Mouse (Mus musculus): Measurements from ENCODE around the gene Ppp1r11.
A peak's percentile ranks its signal among the peaks of the same experiment; 100 is the strongest.
"Not testable (repeated sequence)": the region's sequence is repeated elsewhere in the genome, so short reads cannot be mapped to it uniquely, and the experiment has no call there.

The Ppp1r11 gene

DNA sequence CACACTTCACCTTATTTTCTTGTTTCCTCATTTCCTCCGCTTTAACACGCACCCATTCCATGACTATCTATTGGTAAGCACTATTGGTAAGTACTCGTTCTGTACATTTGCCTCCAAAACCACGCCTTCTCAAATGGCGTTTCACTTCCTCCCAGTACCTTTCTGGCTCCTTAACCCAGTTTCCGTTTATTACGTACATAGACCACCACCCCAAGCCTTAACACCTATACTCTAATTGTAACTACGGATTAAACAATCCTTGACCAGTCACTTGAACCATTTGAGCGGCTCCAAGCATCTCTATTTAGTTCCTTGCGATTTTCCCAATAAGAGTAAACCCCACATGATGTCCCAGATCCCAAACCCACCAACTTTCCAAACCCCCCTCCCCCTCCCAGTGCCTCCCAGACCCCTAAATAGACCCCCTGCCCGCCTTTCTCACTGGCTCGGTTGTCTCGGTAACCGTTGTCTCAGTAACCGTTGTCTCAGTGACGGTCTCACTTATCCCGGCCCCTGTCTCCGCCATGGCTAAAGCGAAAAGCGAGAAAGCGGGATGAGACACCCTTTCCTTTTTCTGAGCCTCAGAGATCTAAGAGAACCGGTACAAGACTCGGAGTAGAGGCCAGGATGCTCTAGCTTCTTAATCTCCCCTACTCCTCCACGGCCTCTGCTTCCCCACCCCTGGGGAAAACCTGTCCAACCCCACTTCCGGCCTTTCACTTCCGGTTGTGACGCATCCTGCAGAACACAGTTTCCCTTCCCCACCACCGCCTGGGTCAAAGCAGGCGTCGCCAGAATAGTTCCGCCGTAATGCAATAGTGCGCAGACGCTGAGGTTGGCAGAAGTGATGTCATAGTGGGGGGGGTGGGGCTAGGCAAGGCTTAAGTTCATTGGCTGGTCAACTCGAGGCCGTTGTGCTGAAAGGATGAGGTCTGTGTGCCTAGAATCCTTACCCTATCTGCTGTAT, at the start of gene Ppp1r11:
TSS of gene Ppp1r11 (minus strand) at position 761 of the 967 bp plus-strand sequence.
- peak; percentile 99 for DNase-seq (ENCODE audit: low read depth)

DNA sequence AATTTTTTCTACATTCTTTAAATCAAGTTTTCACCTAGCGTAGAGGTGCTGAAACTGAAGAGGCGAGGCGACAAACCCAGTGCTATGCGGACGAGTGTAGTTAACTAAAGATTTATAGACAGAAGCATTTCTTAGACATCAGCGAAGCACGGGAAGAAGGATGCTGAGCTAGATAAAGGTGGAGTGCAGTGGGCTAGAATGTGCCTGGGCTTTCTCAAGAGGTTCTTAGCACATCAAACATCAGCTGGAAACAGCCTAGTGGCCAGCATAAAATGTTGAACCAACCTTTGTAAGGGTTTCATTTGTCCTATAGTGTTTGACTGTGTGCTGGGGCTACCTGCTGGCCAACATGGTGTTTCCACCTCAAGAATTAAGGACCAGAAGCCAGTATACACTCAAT, 49.3 kb upstream of the Ppp1r11 start, which contains the start of gene Zfp57:
TSS of gene Zfp57 (plus strand) at position 301 of the 400 bp plus-strand sequence.
- no peak for DNase-seq (ENCODE audit: low read depth)

DNA sequence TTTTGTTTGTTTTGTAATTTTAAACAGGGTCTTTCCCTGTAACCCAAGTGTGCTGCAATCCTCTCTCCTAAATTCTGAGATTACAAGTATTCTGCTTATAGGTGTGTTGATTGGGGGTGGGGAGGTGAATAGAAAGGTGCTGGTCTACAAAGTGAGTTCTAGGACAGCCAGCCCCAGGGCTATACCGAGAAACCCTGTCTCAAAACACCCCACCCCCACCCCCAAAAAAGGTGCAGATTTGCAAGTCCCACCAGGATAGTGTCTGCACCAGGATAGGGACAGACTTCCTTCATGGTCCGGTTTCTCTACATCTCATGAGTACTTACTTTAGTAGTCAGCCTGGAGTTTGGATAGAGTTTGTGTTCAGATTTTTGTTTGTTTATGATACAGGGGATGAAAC, 46.9 kb upstream of the Ppp1r11 start:
- DNase-seq (ENCODE audit: low read depth), result no peak

DNA sequence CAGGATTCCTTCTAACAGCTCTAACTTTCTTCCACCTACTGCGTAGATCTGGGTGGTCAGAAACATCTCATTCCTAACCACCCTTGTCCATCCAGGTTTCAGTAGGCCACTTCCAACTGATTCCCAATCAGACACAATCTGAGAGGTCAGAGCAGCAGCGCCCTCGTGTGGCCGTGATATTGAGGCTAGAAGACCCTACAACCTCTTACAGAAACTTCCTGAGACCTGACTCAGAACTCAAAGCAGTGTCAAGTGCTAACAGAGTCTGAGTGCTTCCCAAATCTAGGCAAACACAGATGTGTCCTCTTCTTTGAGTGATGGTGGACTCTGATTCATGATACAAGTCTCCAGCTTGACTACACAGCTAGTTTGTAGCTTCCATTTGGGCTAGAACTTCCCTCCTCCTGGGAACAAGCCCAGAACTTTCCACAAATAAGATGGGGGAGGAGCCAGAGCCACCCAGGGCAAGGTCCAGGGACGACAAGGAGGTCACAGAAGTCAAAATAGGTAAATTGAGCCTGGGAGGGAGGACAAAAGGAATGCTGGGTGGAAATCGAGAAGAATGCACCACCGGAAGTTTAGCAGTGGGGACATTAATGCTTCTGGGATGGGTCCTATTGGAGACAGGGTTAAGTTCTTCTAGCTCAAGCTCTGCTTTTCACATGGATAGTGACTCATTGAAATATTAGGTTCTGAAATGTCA, 45.6 kb upstream of the Ppp1r11 start:
- peak; percentile 78 for DNase-seq (ENCODE audit: low read depth)

DNA sequence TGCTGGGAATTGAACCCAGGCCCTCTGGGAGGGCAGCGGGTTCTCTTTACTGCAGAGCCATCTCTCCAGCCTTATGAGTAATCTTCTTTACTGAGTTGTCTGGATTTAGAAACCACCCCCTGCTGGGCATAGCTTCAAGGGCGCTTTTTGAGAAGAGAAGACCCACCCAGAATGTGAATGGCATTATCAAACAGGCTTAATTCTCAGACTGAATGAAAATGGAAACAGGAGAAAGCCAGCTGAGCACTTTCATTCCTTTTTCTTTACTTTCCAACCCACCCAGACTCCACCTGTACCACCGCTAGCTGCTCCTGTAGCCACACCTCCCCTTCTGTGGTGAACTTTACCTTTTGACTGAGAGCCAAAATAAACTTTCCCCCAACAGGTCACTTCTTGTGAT, 43.9 kb upstream of the Ppp1r11 start:
- no peak for DNase-seq (ENCODE audit: low read depth)

DNA sequence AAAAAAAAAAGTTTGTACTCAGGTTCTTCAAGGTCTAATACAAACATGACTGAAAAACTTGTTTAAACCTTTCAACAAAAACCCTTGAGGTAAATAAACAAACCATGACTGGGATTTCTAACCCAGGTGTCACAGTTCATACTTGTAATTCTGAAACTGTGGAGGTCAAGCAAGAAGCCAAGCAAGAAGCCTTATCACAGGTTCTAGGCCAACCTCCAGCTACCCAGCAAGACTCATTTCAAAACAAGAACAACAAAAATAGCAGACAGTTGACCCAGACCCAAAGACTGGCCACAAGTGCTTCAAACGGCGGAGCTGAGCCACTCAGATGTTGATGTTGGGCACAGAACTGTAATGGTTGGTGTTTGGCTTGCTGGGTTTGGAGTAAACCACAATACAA, 43.0 kb upstream of the Ppp1r11 start:
- no peak for DNase-seq (ENCODE audit: low read depth)

DNA sequence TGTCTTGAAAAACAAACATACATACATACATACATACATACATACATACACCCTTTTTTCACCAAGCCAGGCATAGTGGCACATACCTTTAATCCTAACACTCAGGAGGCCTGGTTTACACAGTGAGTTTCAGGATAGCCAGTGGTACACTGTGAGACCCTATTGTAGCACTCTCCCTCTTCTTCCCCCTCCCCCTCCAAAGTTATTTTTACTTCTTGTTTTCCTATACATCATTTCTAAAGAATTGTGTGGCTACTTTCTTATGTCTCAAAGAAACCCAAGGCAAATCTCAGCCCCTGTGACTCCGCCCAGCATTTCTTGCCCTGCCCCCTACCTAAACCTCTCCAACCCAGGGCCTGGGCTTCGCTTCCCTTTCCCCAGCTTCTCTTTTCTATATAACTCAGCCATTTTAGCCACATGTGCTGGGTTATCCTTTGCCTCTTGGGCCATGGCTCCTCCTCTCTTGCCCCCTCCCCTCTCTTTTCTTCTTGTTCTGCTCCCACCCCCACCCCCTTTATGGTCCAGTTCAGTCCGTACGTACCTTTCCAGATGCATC, 42.3 kb upstream of the Ppp1r11 start:
- no peak for DNase-seq (ENCODE audit: low read depth)

DNA sequence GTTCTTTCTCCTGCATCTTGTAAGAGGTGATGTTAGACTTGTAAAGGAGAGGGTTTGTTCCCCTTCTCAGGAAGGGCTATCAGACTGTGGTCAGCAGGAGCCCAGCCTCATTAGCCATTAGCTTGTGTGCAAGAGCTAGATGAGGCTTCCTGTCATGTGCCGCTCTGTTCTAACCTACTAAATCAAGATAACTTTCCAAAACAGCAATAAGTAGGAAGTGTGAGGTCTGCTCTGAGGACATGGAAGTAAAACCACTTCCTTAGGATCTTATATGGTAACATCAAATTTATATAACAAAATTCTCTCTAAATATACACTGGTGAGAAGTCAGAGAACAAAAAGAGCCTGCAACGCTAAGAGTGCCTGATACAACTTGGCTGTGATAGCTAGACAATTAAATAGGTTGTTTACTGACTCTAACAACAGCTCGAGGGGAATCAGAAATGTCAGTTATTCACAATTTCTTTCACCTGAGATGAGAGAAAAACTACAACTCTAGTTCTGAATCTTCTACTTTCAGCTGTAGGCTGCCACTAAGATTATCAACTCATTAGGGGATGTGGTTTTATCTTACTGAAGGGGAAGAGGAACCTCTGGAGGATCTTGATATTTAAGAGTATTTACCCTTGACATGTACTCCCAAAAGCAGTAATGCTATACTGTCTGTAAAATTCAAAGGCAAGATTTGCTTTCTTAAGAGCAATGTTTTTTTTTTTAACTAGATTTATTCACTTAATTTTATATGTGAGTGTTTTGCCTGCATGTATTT, 41.0 kb upstream of the Ppp1r11 start:
- peak; percentile 92 for DNase-seq (ENCODE audit: low read depth)

DNA sequence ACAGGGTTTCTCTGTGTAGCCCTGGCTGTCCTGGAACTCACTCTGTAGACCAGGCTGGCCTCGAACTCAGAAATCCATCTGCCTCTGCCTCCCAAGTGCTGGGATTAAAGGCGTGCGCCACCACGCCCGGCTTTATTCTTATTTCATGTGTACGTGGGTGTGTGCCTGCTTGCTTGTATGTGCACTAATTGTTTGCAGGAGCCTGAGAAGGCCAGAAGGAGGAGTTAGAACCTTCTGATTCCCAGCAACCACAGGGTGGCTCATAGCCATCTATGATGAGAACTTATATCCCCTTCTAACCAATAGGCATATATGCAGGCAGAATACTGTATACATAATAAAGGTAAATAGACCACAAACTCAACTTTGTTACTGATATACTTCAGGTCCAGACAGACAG, 39.1 kb upstream of the Ppp1r11 start:
- DNase-seq (ENCODE audit: low read depth), result not testable (repeated sequence)

DNA sequence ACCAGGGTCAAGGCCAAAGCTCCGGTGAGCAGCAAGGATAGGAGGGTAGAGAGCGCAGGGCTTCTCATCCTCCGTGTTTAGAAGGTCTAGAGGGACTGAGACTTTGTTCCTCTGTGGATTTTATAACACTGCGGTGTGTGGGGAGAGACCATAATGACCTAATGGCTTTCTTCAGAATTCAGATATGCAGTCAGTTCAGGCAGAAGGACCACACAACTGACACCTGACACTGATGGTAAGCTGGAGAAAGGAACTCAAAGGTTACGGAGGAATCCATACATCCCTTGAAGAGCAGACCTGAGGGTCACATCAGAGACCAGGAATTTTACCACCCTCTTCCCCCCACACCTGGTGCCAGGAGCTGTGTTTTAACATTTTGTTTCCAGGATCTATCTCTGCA, 37.9 kb upstream of the Ppp1r11 start, which contains the start of gene H2-M5:
TSS of gene H2-M5 (minus strand) at position 101 of the 400 bp plus-strand sequence.
- no peak for DNase-seq (ENCODE audit: low read depth)

DNA sequence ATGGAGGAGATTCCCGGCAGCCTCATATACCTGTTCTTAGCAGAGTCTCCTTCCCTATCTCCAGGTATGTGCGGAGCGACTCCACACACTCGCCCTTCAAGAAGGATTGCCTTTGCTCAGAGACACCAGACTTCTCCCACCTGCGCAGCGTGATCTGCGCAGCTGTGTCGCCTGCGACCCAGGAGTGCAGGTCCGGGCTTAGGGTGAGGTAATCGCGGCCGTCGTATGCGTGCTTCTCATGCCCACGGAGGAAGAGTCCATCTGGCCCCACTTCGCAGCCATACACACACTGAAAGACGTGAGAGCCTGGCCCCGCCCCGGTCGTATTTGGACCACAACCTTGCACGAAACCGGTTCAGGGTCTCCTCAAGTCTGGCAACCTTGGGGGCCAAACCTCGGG, 36.9 kb upstream of the Ppp1r11 start:
- DNase-seq (ENCODE audit: low read depth), result no peak

DNA sequence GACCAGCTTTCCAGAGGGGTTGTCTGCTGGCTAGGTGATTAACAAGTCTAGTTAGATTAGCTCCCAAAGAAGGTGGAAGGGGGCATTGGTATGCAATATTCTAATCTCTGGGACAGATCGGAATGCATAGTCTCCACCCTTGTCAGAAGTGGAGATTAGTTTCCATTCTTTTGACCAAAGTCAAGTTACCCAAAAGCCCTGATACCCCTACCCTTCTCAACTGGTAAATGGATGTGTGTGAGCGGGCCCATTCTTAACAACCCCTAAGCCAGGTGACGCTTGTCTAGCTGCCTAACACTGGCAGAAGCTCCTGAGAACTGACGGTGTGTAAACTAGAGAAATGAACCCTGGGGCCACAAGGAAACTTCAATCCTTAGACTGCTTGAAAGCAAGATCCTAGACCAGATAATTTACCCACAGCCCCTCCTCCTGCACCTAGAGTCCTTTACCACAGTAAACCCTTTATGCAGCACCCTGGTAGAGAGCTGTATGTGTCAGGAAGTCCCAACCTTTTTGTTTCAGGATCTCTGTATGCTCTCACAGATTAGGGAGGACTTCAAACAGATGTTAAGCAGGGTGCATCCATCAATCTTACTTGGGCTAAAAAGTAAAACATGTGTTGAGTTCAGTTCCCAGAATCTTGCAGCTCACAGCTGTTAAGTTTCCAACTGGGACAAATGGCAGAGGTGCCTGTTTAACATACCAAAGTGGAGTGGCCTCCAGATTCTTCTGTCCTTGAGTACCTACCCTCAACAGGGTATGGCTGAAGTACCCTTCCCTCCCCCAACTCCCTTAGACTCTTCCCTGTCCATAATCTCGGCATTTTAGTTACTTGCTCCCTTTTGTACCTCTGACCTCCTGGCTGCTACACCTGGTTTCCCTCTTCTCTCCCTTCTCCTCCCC, 31.0 kb upstream of the Ppp1r11 start:
- DNase-seq (ENCODE audit: low read depth), result peak; percentile 55

DNA sequence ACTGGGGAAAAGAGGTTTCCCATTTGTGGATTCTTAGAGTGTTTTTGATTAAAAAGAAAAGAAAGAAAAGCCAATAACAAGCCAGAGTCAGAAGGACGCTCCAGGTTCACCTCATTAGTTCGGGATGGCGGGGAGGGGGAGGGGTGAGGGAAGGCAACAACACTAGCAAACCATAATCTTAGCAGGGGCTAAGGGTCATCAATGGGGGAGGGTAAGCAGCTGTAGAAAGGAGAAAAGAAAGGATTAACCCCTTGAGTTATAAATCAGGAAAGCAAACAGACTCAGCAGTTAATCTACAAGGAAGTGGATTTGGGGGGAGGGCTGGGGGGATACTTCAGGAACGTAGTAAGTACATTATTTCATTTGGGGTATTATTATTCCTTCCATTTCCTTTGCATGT, 30.3 kb upstream of the Ppp1r11 start:
- DNase-seq (ENCODE audit: low read depth), result no peak

DNA sequence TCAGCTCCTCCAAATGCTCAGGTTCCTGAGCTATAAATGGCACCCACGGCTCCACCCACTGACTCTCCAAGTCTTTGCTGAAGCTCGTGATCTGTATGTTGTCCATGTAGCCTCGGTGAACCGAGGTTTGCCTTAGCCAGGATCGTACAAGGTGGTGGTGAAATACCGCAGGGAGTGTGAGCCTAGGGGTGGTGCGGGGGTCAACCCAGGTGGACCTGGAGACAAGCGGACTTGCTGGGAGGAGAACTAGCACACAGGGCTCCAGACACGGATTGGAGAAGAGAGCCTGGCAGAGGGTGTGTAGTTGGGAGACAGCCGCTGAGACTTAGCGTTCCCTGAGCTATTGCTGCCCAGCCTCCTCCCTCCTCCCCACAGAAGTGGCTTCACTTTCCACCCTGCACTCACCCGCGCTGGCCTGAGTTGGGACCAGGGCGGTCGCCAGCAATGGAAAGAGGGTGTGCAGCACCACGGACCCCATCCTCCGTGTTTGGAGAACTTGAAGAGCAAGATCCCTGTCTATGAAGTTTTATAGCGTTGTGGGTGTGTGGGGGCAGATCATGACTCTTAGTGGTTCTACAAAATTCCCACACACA, 29.8 kb upstream of the Ppp1r11 start, which contains the start of gene 2410137M14Rik:
TSS of gene 2410137M14Rik (minus strand) at position 17 of the 593 bp plus-strand sequence.
- no peak for DNase-seq (ENCODE audit: low read depth)

DNA sequence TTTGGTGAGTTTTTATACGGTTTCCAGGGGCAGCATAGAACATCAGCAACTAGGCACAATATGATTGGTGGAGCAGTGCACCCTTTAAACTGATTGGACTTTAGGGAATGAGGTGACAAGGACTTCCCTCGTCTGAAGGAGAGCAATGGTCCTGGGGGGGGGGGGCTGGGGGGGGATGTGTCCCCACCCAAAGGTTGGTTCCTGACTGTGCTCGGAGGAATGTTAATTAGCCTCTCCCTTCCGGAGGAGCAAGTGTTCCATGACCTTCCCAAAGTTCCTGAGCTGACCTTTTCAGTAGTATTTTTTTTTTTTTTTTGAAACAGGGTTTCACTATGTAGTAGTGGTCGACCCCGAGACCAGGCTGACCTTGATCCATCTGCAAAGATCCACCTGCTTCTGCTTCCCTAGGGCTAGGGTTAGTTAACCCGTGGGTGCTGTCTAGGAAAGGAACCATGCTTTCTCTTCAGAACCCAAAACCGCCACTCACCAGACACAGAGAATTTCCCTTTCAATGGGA, 21.8 kb upstream of the Ppp1r11 start:
- no peak for DNase-seq (ENCODE audit: low read depth)

DNA sequence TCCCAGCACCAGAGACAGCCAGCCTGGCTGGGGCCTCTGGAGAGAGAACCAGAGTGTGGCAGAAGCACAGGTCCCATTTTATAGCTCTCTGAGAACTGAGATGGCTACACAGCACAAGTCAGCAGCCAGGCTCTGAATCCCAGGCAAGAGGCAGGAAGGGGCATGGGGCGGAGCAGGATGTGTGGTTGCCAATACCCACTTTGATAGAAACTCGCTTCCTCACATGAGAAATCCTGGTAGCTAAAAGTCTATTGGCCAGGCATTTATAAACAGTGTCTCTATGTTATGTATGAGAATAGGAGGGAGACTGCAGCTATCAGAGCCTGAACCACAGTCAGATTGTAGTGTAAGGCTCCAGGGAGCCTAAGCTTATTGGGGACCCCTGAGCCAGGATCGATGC, 21.2 kb upstream of the Ppp1r11 start:
- peak; percentile 82 for DNase-seq (ENCODE audit: low read depth)

DNA sequence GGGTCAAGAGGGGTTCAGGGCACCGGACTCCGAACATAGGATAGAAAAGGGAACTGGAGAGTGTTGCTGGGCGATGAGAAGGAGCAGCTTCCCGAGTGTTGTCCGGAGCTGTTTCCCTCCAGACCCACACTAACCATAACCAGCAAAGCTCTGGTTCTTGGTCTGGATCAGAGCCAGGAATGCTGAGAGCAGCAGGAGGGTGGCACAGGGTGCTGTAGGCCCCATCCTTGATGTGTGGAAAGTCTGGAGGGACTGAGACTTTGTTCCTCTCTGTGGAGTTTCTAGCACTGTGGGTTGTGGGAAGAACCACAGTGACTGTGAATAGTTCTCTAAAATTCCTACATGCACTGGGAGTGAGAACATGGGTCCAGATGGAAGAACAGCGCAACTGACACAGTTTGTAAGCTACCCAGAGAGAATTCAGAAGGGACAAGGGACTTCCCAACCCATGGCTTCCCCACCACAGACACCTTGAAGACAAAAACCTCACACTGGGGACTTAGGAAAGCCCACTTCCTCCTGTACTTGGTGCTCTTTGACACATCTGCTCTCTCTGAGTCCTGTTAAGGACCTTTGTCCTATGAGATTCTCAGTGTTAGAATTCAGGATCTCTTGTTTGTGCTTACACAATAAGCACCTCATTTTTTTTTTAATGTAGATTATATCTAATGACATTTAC, 19.8 kb upstream of the Ppp1r11 start:
- DNase-seq (ENCODE audit: low read depth), result peak; percentile 36

DNA sequence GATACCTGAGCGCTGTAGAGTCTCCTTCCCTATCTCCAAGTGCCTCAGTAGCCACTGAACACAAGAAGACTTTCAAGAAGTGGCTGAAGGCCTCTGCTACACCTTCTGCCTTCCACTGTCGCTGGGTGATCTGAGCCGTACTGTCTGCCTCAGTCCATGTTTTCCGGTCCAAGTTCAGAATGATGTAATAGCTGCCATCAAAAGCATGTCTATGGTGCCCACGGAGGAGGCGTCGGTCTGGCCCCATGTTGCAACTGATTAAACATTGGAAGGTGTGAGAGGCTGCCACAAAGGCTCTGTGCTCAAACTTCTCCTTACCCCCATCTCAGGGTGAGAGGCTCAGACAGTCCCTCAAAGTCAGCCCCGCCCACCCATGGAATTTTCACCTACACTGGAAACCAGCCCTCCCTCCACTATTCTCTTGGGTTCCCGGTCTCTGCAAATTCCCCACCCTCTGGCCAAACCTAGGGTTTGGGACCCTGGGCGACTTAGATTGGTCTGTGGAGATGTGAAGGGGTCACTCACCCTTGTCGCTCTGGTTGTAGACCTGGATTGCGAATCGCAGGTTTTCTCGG, 18.9 kb upstream of the Ppp1r11 start:
- DNase-seq (ENCODE audit: low read depth), result no peak

DNA sequence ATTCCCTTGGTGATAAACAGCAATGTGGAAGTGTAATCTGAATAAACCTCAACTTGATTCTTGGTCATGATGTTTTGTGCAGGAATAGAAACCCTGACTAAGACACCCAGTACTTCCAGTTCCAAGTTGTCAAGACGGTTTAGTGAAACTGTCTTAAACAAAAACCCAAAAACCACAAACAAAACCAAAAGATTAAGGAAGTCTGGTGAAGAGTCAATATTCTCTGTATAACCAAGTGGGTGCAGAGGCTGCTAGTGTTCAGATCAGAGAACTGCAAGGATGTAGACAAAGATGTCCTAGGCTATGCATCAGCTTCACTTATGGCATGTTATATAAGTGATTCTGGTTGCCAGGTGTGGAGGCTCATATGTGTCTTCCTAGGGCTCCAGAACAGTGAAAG, 15.3 kb upstream of the Ppp1r11 start:
- peak; percentile 51 for DNase-seq (ENCODE audit: low read depth)

Data from 416B (cell line).